Mouse (Mus musculus) heart, embryonic 14.5 days (tissue): ENCODE data around the gene Tnip1. TPM values are rescaled to one million over a fixed set of nuclear protein-coding genes. Genes with fewer than 3 reads are reported as not detected.

Experiments
- ATAC-seq: fragments of 200-750 bp; cut with Nextera tagmentation; 2 replicates; pipeline ENCODE4 v1.8.0; 2017; ENCODE audit warnings: low read depth, moderate TSS enrichment; ENCODE audit not compliant: insufficient number of reproducible peaks, insufficient read depth, low FRiP score
- H3K27ac ChIP-seq, 2 experiments: fragments of 200-500 bp in 1 of 2; fragments of 300-500 bp in 1 of 2; sonication (generic) in 1 of 2; replicated peaks in 1 of 2; 2 replicates each; pipeline ENCODE4 v1.5.1; 2012 to 2014; ENCODE audit warnings: low read depth in 2 of 2, low read length in 2 of 2, control low read depth in 1 of 2, mild to moderate bottlenecking in 1 of 2, mixed read lengths in 1 of 2; ENCODE audit not compliant: control insufficient read depth in 1 of 2, insufficient read depth in 1 of 2
- H3K27me3 ChIP-seq: fragments of 300-500 bp; sonication (generic); 2 replicates; pipeline ENCODE4 v1.6.1; 2014; ENCODE audit warnings: mild to moderate bottlenecking, low read length, control low read depth; ENCODE audit not compliant: control insufficient read depth, insufficient read depth
- H3K36me3 ChIP-seq: fragments of 300-500 bp; sonication (generic); 2 replicates; pipeline ENCODE4 v1.6.1; 2014; ENCODE audit warnings: mild to moderate bottlenecking, control low read depth, low read length, mixed read lengths; ENCODE audit not compliant: control insufficient read depth, insufficient read depth
- H3K4me1 ChIP-seq, 2 experiments: fragments of 200-500 bp in 1 of 2; fragments of 300-500 bp in 1 of 2; sonication (generic) in 1 of 2; 2 replicates each; pipeline ENCODE4 v1.6.1; 2012 to 2014; ENCODE audit warnings: low read length in 2 of 2, control low read depth in 1 of 2, mixed read lengths in 1 of 2; ENCODE audit not compliant: control insufficient read depth in 2 of 2, insufficient read depth in 2 of 2
- H3K4me2 ChIP-seq: fragments of 300-500 bp; sonication (generic); 2 replicates; pipeline ENCODE4 v1.6.1; 2014; ENCODE audit warnings: mild to moderate bottlenecking, low read length
- H3K4me3 ChIP-seq, 2 experiments: fragments of 200-500 bp in 1 of 2; fragments of 300-500 bp in 1 of 2; sonication (generic) in 1 of 2; 2 replicates each; pipeline ENCODE4 v1.5.1; 2012 to 2014; ENCODE audit warnings: low read length in 2 of 2, mild to moderate bottlenecking in 2 of 2, control low read depth in 1 of 2, low read depth in 1 of 2, moderate library complexity in 1 of 2; ENCODE audit not compliant: control insufficient read depth in 1 of 2, insufficient read depth in 1 of 2
- H3K9ac ChIP-seq: fragments of 300-500 bp; sonication (generic); 2 replicates; pipeline ENCODE4 v1.6.1; 2014; ENCODE audit warnings: mild to moderate bottlenecking, low read length
- H3K9me3 ChIP-seq: fragments of 300-500 bp; sonication (generic); 2 replicates; pipeline ENCODE4 v1.6.1; 2016; ENCODE audit warnings: low read length, control low read depth; ENCODE audit not compliant: control insufficient read depth
- WGBS: fragments of 180-500 bp; shearing (Covaris S2); extraction: QIAGEN DNeasy Blood & Tissue Kit; methylation state at CpG from one replicate; pipeline ENCODE4 v1.1.7; 2014; 5-methylcytosine and 5-hydroxymethylcytosine counted together
- polyA plus RNA-seq: library from polyadenylated mRNA; unstranded; fragments of >200 nt; fragmentation: Nextera tagmentation; extraction: Ambion mirVana; gene quantifications from 2 replicates; pipeline ENCODE4 v1.2.1, GENCODE M21; 2014

Gene Tnip1
- polyA plus RNA-seq, 1 experiment from 2014 or later = 19.3 TPM

DNA sequence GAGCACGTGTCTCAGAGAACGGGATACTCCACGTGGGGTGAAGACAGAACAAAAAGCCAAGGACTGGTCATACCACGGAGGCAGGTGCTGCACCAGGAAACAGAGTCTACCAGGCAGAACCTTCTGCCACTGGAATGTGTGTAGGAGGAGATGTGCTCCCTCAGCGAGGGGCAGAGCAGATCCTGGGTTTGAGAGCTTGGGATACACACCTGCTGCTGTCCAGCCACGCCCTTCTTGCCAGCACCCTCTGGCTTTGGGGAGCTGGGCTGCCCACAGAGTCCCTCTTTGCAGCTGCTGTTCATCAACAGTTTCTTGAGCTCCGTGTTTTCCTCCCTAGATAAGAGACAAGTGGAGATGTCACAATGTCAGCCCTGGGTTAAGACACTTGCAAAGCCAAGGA is 33.8 kb downstream of the Tnip1 start:
- Histone ChIP-seq H3K27me3 (no peaks in the 10 kb centered on the region), H3K4me3 (no peak overlapping the region), H3K4me1 (peaks cover 7 to 8% of the 10 kb centered on the region in 2 experiments), H3K9ac (no peak overlapping the region), H3K4me2 (no peak overlapping the region), H3K27ac (no peak overlapping the region), H3K36me3 (peaks cover 95% of the 10 kb centered on the region), H3K9me3 (no peaks in the 10 kb centered on the region)
- no peak for ATAC-seq
- 69% methylated on average over 7 of the region's 7 CpGs for WGBS

DNA sequence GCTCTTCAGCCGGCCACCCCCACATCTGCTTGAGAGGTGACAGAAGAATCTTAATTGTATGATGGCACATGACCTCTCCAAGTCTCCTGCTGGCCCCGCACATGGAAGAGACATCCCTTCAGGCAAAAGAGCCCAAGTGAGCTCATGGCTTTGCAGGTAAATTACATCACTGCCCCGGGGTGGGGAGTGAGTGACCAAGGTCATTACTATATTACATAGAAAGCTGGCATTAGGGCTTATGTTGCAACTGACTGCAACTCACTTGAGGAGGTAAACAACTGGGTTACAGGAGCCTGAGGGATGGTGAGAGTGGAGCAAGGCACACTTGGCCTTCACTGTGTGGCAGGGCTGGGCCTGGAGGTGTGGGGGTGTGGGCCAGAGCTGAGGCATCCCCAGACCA is 34.5 kb downstream of the Tnip1 start:
- no peak for ATAC-seq
- Histone ChIP-seq H3K4me2 (no peak overlapping the region), H3K9me3 (no peaks in the 10 kb centered on the region), H3K27ac (no peak overlapping the region), H3K36me3 (peaks cover 95% of the 10 kb centered on the region), H3K27me3 (no peaks in the 10 kb centered on the region), H3K4me1 (peaks cover 7 to 8% of the 10 kb centered on the region in 2 experiments), H3K4me3 (no peak overlapping the region), H3K9ac (no peak overlapping the region)
- WGBS = 84% methylated on average over 3 of the region's 3 CpGs

DNA sequence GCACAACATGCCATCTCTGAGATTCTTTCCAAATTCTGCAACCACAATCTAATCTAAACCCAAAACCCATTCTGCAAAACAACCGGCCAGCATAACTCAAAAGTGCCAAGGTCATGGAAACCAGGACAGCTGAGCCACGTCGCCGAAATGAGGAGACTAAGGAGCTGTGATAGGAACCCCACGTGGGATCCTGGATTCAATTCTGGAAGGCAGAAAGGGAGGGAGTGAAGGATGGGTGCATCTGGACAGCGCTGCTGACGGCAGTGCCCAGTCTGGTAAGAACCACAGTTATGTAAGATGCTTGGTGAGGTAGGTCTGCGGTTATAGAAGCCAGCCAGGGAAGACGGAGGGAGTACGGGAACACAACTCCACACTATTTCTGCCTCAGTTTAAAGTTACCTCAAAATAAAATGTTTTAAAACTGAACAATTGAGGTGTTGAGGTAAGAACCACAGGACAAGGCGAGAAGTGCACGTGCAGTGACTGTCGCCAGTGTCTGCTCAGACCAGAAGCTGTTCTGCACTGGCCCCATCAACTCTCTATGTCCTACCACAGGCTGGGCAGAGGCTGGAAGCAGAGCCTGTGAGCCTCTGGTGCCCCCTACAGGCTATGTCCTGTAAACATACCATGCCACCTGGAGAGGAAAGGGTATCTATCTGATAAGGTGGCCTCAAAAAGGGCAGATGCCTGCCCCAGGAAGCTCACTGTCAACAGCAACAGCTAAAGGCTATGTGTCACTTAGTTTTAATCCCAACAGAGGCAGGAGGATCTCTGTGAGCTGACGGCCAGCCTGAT is 35.2 kb downstream of the Tnip1 start:
- no peaks in the 10 kb centered on the region for H3K9me3 ChIP-seq
- peaks cover 96% of the 10 kb centered on the region for H3K36me3 ChIP-seq
- peak overlapping the region; percentile 28 to 35; a peak in 3 of 4 replicates for H3K27ac ChIP-seq
- ATAC-seq = no peak; the same call in 1 of the 2 replicates
- H3K4me1 ChIP-seq = peaks cover 7 to 8% of the 10 kb centered on the region in 2 experiments
- peak overlapping the region; percentile 8; the same call in 1 of the 2 replicates for H3K9ac ChIP-seq
- H3K27me3 ChIP-seq = no peaks in the 10 kb centered on the region
- whole genome bisulfite sequencing = 52% methylated on average over 14 of the region's 14 CpGs
- H3K4me2 ChIP-seq = no peak overlapping the region
- H3K4me3 ChIP-seq = no peak overlapping the region

DNA sequence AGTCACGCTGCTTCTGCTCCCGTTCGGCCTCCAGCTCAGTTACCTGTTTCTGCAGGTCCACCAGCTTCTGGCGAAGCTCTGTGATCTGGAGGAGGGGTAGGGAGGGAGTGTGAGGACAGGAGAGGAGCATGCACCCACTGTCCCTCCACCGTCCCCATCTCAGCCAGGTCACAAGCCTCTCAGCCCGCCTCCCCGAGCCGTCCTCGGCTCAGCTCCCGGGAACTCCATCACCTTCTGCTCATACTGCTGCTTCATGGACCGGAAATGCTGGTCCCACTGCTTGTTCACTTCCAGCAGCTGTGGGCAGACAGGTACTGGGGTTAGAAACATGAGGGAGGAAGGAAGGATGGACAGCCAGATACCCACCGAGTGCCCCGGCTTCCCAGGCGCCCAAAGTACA is 38.6 kb downstream of the Tnip1 start:
- Histone ChIP-seq H3K27me3 (no peaks in the 10 kb centered on the region), H3K27ac (no peak overlapping the region), H3K4me1 (peaks cover 19 to 27% of the 10 kb centered on the region in 2 experiments), H3K4me3 (no peak overlapping the region), H3K9ac (no peak overlapping the region), H3K4me2 (no peak overlapping the region), H3K36me3 (peaks cover 88% of the 10 kb centered on the region), H3K9me3 (no peaks in the 10 kb centered on the region)
- no peak for ATAC-seq
- 79% methylated on average over 14 of the region's 14 CpGs for WGBS

DNA sequence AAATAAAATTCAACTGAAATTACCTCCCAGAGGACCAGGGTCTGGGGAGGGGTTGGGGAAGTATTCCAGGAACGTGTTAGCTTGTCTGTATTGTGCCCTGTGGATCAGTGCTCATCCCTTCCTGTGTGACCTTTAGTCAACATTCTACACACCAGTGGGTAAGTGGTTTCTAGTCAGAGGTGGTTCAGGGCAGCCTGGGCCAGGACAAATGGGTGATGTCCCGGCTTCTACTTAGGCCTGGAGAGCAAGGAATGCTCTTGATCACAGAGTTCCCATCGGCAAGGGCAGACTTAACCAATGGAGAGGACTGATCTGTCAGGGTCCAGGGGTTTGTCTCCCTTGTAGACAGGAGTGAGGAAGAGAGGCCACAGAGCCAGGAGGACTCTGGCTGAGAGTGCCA is 40.2 kb downstream of the Tnip1 start:
- no peaks in the 10 kb centered on the region for H3K9me3 ChIP-seq
- H3K4me3 ChIP-seq = no peak overlapping the region
- no peaks in the 10 kb centered on the region for H3K27me3 ChIP-seq
- no peak overlapping the region for H3K27ac ChIP-seq
- peaks cover 17 to 27% of the 10 kb centered on the region in 2 experiments for H3K4me1 ChIP-seq
- H3K9ac ChIP-seq = no peak overlapping the region
- no peak for ATAC-seq
- no peak overlapping the region for H3K4me2 ChIP-seq
- peaks cover 88% of the 10 kb centered on the region for H3K36me3 ChIP-seq
- 83% methylated on average over 3 of the region's 3 CpGs for WGBS

DNA sequence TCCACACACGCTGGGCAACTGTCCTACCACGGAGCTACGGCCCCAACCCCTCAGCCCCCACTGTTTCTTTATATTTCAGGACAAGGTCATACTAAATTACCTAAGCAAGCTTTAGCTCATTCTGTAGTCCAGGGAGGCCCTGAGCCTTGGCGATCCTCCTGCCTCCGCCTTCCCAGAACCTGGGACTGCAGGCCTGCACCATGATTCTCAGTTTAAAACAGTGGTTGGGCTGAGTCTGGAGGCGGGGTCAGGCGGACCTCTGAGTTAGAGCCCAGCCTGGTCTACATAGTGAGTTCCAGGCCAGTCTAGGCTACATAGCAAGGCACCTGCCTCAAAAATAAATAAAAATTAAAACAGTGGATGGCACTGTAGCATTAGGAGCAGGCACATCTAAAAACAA is 40.9 kb downstream of the Tnip1 start:
- Histone ChIP-seq H3K27me3 (no peaks in the 10 kb centered on the region), H3K4me2 (no peak overlapping the region), H3K4me3 (no peak overlapping the region), H3K27ac (peak overlapping the region; percentile 32 to 77), H3K36me3 (peaks cover 88% of the 10 kb centered on the region), H3K9me3 (no peaks in the 10 kb centered on the region), H3K9ac (no peak overlapping the region), H3K4me1 (peaks cover 12 to 20% of the 10 kb centered on the region in 2 experiments)
- ATAC-seq = no peak
- 37% methylated on average over 7 of the region's 7 CpGs for WGBS

DNA sequence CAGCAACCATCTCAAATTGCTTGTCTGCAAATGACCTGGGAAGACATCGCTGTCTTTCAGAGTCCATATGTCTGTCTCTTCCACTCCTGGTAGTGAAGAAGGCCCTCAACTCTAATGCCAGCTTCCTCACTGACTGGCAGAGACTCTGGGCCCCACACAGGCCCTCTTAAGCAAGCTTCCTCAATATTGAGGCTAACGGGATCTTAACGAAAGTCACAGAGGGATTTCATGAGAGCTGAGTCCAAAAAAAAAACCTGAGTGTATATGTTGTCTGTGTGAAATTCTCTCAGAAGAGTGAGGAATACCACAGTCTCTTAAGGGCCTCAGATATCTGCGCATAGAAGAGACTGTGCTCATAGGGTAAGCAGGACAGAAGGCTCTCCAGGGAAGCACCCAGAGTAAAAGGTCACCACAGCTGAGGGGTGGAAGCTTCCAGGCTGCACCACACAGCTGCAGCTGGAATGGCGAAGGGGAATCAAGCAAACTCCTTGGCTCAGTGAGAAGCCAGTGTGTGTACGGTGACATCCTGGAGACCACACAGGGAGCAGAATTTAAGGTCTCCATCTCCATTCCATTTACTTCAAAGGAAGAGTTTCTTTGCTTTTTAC is 41.6 kb downstream of the Tnip1 start:
- WGBS = 68% methylated on average over 6 of the region's 6 CpGs
- no peak for ATAC-seq
- Histone ChIP-seq H3K27me3 (no peaks in the 10 kb centered on the region), H3K4me1 (peaks cover 12 to 19% of the 10 kb centered on the region in 2 experiments), H3K4me2 (no peak overlapping the region), H3K9me3 (no peaks in the 10 kb centered on the region), H3K36me3 (peaks cover 88% of the 10 kb centered on the region), H3K4me3 (no peak overlapping the region), H3K27ac (peak overlapping the region; percentile 42 to 77), H3K9ac (peak overlapping the region; percentile 44)
